Mouse (Mus musculus) G1E (cell line): Measurements from ENCODE around the gene Pid1. TPM values are rescaled to one million over a fixed set of nuclear protein-coding genes. Genes with fewer than 3 reads are reported as not detected.

ENCODE experiments used
- ATAC-seq: 2 replicates; pipeline ENCODE4 v1.8.0; 2016; ENCODE audit warnings: mild to moderate bottlenecking; ENCODE audit not compliant: insufficient number of reproducible peaks, poor library complexity, low FRiP score, severe bottlenecking; ENCODE audit errors: extremely low read depth
- DNase-seq: peaks from one replicate; pipeline ENCODE4 v3.0.0; 2012; ENCODE audit warnings: low spot score
- H3K27me3 ChIP-seq: 2 replicates; pipeline ENCODE4 v1.6.1; 2012; ENCODE audit warnings: mild to moderate bottlenecking, low read length, inconsistent platforms; ENCODE audit not compliant: insufficient read depth
- H3K36me3 ChIP-seq: replicated peaks from 2 replicates; pipeline ENCODE3; 2012; ENCODE audit warnings: mild to moderate bottlenecking, inconsistent platforms
- H3K4me1 ChIP-seq: 2 replicates; pipeline ENCODE4 v1.6.1; 2012; ENCODE audit warnings: low read depth, low read length, inconsistent platforms, mixed read lengths; ENCODE audit not compliant: insufficient read depth
- H3K4me3 ChIP-seq: 2 replicates; pipeline ENCODE4 v1.5.1; 2012; ENCODE audit warnings: low read depth, mild to moderate bottlenecking, inconsistent platforms, low read length, moderate library complexity, mixed read lengths
- H3K9me3 ChIP-seq: replicated peaks from 2 replicates; pipeline ENCODE4 v1.6.1; 2012; ENCODE audit warnings: inconsistent platforms
- CTCF ChIP-seq: IDR thresholded peaks from 2 replicates; pipeline ENCODE4 v1.5.1; 2012; ENCODE audit warnings: low read depth, low read length, inconsistent platforms, mixed read lengths
- GATA1 ChIP-seq: IDR thresholded peaks from 2 replicates; pipeline ENCODE4 v1.6.1; 2012; ENCODE audit warnings: borderline replicate concordance, low read length, inconsistent platforms, mixed read lengths
- GATA2 ChIP-seq: IDR thresholded peaks from 2 replicates; pipeline ENCODE4 v1.6.1; 2012; ENCODE audit warnings: low read depth, low read length, inconsistent platforms, borderline replicate concordance
- POLR2AphosphoS5 ChIP-seq: IDR thresholded peaks from 2 replicates; pipeline ENCODE4 v1.6.1; 2012; ENCODE audit warnings: low read depth, low read length, inconsistent platforms; ENCODE audit not compliant: insufficient replicate concordance
- TAL1 ChIP-seq: conservative IDR thresholded peaks from 2 replicates; pipeline ENCODE4 v1.6.1; 2012; ENCODE audit warnings: low read depth, low read length, inconsistent platforms, mixed read lengths
- polyA plus RNA-seq: library from polyadenylated mRNA; stranded (reverse); fragments of >175 nt; gene quantifications from 2 replicates; pipeline ENCODE4 v1.2.3, GENCODE M21; 2012
- total RNA-seq, 2 experiments: library from RNA; stranded (forward) in 1 of 2; stranded (reverse) in 1 of 2; fragments of 200-1000 nt in 1 of 2; fragments of >200 nt in 1 of 2; fragmentation: Nextera tagmentation in 1 of 2; gene quantifications; 2 replicates each; pipeline ENCODE4 v1.2.3; 2014 to 2017

Gene Pid1
- total and polyA plus RNA-seq, 3 experiments: 0.33 TPM; not detected in 2

DNA sequence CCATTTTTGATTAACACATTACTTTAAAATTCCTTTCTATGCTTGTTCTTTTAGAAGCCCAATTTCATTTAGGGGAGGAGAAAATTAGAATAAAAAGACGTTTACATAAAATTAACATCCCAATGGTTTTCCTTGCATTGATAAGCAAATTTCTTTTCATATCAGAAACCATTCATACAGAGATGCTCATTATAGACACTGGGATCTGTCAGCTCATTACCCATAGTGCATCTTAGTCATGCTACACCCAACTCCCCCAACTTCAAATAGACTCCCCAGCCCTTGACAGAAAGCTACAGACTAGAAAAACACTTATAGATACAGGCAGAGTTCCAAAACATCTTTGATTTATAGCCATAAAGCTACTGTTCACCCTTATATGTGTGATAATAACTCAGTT, 277.5 kb downstream of the Pid1 start:
- ATAC-seq: no peak
- no peak overlapping the region for H3K4me3 ChIP-seq

DNA sequence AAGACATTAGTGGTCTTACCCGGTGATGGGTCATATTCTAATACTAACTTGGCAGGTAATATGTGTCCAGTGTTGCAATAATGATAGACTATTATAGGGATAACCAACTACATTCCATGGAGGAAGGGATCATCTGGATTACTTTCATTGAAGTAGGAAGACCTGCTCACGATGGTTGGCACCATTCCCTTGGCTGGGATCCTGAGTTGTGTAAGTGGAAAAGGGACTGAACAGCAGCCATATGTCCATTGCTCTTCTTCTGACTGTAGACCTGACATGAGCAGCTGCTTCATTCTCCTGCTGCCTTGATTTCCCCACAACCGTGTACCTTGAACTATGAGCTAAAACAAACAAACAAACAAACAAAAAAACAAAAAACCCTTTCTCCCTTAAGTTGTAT, 278.6 kb downstream of the Pid1 start:
- DNase-seq (no peak), ATAC-seq (no peak)
- Histone ChIP-seq H3K36me3 (no peaks in the 10 kb centered on the region), H3K27me3 (no peaks in the 10 kb centered on the region), H3K4me3 (no peak overlapping the region), H3K4me1 (no peaks in the 10 kb centered on the region), H3K9me3 (peaks cover 11% of the 10 kb centered on the region)
- TF ChIP-seq POLR2AphosphoS5 (no peak), TAL1 (no peak), CTCF (no peak)

More for the DNA sequence above, 277.5 kb downstream of the Pid1 start:
- Histone ChIP-seq H3K4me1 (no peaks in the 10 kb centered on the region), H3K9me3 (peaks cover 10% of the 10 kb centered on the region), H3K36me3 (no peaks in the 10 kb centered on the region), H3K27me3 (no peaks in the 10 kb centered on the region)
- DNase-seq: no peak
- TF ChIP-seq CTCF (no peak), POLR2AphosphoS5 (no peak), TAL1 (no peak)

DNA sequence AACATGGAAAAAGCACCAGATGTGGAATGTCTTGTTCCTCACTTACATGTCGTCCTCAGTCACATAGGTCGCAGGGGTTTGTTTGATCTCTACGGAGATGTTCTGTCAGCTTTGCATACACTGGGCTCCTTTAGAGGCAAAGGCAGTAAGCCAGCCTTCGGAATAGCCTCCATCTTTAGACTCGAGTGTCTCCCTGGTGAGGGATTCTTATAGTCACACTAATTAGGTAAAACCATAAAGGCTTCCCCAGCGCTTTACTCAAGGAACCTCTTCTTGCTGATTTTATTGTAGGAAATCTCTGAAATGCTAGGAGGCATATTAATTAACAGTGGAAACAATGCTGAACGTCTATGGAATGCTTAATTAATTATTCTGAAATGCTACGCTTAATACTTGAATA, 284.4 kb downstream of the Pid1 start:
- no peaks in the 10 kb centered on the region for H3K4me1 ChIP-seq
- TF ChIP-seq CTCF (no peak), POLR2AphosphoS5 (no peak), TAL1 (no peak), GATA1 (no peak), GATA2 (no peak)

DNA sequence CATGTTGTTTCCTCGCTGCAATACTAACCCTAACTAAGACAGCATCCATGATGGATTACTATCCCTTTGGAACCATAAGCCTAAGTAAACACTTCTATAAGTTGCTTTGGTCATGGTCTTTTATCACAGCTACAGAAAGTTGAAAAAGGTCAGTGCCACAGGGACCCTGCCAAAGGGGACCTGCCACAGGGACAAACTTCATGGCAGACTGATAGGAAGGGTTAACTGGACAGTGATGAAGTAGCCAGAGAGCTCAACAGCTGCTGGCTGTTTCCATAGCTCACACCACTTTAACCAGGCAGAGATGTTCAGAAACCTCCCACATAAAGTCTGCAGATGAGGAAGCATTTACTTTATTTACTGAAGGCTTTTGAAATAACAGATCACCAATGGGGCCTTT, 287.0 kb downstream of the Pid1 start:
- TF ChIP-seq TAL1 (no peak), POLR2AphosphoS5 (no peak), GATA2 (no peak), GATA1 (no peak), CTCF (no peak)
- H3K27me3 ChIP-seq: no peaks in the 10 kb centered on the region
- H3K9me3 ChIP-seq: peaks cover 35% of the 10 kb centered on the region
- H3K4me1 ChIP-seq: no peaks in the 10 kb centered on the region
- no peak overlapping the region for H3K4me3 ChIP-seq
- no peaks in the 10 kb centered on the region for H3K36me3 ChIP-seq
- ATAC-seq: no peak
- DNase-seq: no peak

More for the DNA sequence above, 284.4 kb downstream of the Pid1 start:
- no peak for ATAC-seq
- Histone ChIP-seq H3K9me3 (peaks cover 21% of the 10 kb centered on the region), H3K27me3 (no peaks in the 10 kb centered on the region), H3K36me3 (no peaks in the 10 kb centered on the region), H3K4me3 (no peak overlapping the region)
- DNase-seq: no peak

DNA sequence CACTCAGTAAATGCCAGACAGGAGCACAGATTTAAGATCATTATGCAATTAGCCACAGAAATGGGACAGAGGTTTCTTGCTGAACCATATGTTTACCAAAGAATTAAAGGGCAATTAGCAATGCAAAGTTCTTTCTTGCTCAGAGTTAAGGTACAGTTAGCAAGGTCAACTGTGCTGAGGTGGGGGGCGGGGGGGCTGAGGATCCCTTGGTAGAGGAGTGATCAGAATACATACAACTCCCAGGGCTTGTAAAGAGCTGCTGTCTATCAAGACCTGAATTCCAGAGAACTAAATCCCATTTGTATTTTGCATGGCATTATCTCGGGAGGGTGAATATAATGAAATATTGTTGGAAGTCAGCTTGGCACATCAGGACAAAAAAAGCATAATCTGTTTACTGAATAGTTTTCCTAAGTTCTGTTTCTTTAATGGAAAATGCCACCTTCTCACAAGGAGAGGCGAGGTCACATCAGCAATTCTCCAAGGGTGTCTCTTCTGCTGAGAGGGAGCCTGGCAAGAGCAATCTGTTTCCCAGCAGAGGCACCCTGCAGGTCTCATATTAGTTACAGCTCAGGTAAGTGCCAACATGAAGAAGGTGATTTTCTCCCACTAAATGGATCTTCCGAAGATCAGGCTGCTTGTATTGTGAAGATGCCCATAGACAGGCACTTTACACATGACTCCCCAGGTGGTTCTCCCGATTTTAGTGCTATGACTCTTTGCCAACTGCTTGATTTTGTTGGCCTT, 306.9 kb downstream of the Pid1 start:
- ATAC-seq (no peak), DNase-seq (no peak)
- no peak overlapping the region for H3K4me3 ChIP-seq
- TF ChIP-seq POLR2AphosphoS5: no peak
- H3K9me3 ChIP-seq: peaks cover 12% of the 10 kb centered on the region
- no peaks in the 10 kb centered on the region for H3K27me3 ChIP-seq
- H3K36me3 ChIP-seq: no peaks in the 10 kb centered on the region
- no peaks in the 10 kb centered on the region for H3K4me1 ChIP-seq

DNA sequence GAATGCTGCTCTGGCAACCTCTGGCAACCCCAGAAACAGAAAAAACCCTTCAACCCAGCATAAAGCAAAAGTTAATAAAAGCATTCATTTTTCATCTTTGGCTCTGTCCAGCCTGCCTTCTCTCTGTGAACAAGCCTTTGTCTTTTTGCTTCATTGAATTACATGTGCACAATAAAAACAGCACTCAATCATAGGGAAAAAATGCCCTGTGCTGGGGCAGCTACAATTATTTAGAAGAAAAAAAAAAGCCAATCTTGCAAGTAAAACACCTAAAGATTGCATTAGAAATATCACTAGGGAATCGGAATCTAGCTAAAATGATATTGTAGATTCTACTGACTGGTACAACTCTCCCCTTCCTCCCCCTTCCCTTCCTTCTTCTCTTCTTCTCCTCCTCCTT, 307.7 kb downstream of the Pid1 start:
- TF ChIP-seq GATA1 (no peak), TAL1 (no peak), POLR2AphosphoS5 (no peak)
- no peaks in the 10 kb centered on the region for H3K27me3 ChIP-seq
- no peak overlapping the region for H3K4me3 ChIP-seq
- no peaks in the 10 kb centered on the region for H3K36me3 ChIP-seq
- DNase-seq (no peak), ATAC-seq (no peak)
- H3K4me1 ChIP-seq: no peaks in the 10 kb centered on the region
- peaks cover 9% of the 10 kb centered on the region for H3K9me3 ChIP-seq

DNA sequence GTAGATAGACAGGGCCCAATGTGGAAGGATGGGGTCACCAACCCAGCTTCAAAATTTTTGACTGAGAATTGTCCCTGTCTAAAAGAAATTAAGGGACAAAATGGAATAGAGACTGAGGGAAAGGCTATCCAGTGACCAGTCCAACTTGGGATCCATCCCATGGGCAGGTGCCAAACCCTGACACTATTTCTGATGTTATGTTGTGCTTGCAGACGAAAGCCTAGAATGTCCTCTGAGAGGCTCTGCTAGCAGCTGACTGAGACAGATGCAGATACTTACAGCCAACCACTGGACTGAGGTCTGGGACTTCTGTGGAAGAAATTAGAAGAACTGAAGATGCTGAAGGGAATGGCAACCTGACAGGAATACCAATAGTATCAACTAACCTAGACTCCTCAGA, 338.2 kb downstream of the Pid1 start:
- no peaks in the 10 kb centered on the region for H3K4me1 ChIP-seq
- H3K9me3 ChIP-seq: peaks cover 23% of the 10 kb centered on the region
- H3K27me3 ChIP-seq: no peaks in the 10 kb centered on the region
- no peak for ATAC-seq
- no peak overlapping the region for H3K4me3 ChIP-seq
- no peaks in the 10 kb centered on the region for H3K36me3 ChIP-seq
- TF ChIP-seq TAL1 (no peak), CTCF (no peak), GATA2 (no peak), POLR2AphosphoS5 (no peak), GATA1 (no peak)
- no peak for DNase-seq
